Mouse (Mus musculus) liver, adult (tissue): ENCODE data around the gene Hsd17b2.

Experiments
- GATA4 ChIP-seq: IDR thresholded peaks from 2 replicates; pipeline ENCODE4 v1.6.1; 2014; ENCODE audit warnings: mild to moderate bottlenecking, low read length; ENCODE audit not compliant: insufficient replicate concordance

The Hsd17b2 gene

GRCm38 (mm10) chr8:117781375-117782129 lies 79.8 kb downstream of the Hsd17b2 start:
- TF ChIP-seq GATA4 = no peak

GRCm38 (mm10) chr8:117783021-117783420 lies 81.3 kb downstream of the Hsd17b2 start:
- TF ChIP-seq GATA4 = no peak

GRCm38 (mm10) chr8:117786428-117786827 lies 84.7 kb downstream of the Hsd17b2 start:
- TF ChIP-seq GATA4 = no peak

GRCm38 (mm10) chr8:117792616-117793144 lies 91.0 kb downstream of the Hsd17b2 start:
- no peak for TF ChIP-seq GATA4

GRCm38 (mm10) chr8:117794581-117794980 lies 92.9 kb downstream of the Hsd17b2 start:
- TF ChIP-seq GATA4 = no peak

GRCm38 (mm10) chr8:117796464-117796863 lies 94.8 kb downstream of the Hsd17b2 start:
- no peak for TF ChIP-seq GATA4

GRCm38 (mm10) chr8:117798066-117798465 lies 96.4 kb downstream of the Hsd17b2 start:
- TF ChIP-seq GATA4 = no peak

GRCm38 (mm10) chr8:117801443-117802298 lies 100.0 kb downstream of the Hsd17b2 start, which contains the start of gene Mphosph6:
Mphosph6 (minus strand) TSS chr8:117801943.
- peak; percentile 93; the same call in 1 of the 2 replicates for TF ChIP-seq GATA4

GRCm38 (mm10) chr8:117802299-117802689 lies 100.6 kb downstream of the Hsd17b2 start:
- no peak for TF ChIP-seq GATA4

- no peak for TF ChIP-seq GATA4
Observed at GRCm38 (mm10) chr8:117805419-117805818, 103.7 kb downstream of the Hsd17b2 start.
